Mouse (Mus musculus): ENCODE results near the gene Car1. TPM values are rescaled to one million over a fixed set of nuclear protein-coding genes. Genes with fewer than 3 reads are reported as not detected.
"Not testable (repeated sequence)": the region's sequence is repeated elsewhere in the genome, so short reads cannot be mapped to it uniquely, and the experiment has no call there.

Gene Car1
- polyA plus RNA-seq, 1 experiment from 2014 or later: not detected

- H3K27me3 ChIP-seq (ENCODE audit: low read depth, poor library complexity, severe bottlenecking); H3K27ac ChIP-seq (replicated peaks); H3K4me1 ChIP-seq; DNase-seq (ENCODE audit: low spot score); H3K4me3 ChIP-seq; H3K36me3 ChIP-seq; H3K9me3 ChIP-seq (replicated peaks): not testable (repeated sequence)
- WGBS: 83% methylated on average over 1 of the region's 1 CpGs
Measured at GRCm38 (mm10) chr3:14774539-14774938, 33.6 kb downstream of the Car1 start.

DNA sequence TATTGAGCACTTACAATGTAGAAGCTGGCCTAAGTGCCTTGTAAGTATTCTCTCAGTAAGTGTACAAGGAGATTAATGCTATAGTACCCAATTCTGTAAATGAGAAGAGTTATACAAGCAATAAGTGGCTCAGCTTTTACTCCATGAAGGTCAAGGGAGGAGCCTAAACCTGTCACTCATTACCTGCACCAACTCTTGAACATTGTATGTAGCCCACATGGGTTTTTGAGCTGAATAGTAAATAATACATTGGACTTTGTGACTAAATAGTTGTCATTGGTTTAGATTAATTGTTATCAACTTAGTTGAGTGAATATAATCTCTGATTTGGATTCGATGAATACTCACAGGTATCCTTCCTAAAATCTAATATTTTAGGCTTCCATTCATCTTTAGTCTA lies 35.7 kb downstream of the Car1 start:
- H3K36me3 ChIP-seq; H3K9me3 ChIP-seq (replicated peaks); DNase-seq (ENCODE audit: low spot score); H3K27ac ChIP-seq (replicated peaks); H3K4me3 ChIP-seq; H3K4me1 ChIP-seq; H3K27me3 ChIP-seq (ENCODE audit: low read depth, poor library complexity, severe bottlenecking): not testable (repeated sequence)
- WGBS: 93% methylated on average over 1 of the region's 1 CpGs

DNA sequence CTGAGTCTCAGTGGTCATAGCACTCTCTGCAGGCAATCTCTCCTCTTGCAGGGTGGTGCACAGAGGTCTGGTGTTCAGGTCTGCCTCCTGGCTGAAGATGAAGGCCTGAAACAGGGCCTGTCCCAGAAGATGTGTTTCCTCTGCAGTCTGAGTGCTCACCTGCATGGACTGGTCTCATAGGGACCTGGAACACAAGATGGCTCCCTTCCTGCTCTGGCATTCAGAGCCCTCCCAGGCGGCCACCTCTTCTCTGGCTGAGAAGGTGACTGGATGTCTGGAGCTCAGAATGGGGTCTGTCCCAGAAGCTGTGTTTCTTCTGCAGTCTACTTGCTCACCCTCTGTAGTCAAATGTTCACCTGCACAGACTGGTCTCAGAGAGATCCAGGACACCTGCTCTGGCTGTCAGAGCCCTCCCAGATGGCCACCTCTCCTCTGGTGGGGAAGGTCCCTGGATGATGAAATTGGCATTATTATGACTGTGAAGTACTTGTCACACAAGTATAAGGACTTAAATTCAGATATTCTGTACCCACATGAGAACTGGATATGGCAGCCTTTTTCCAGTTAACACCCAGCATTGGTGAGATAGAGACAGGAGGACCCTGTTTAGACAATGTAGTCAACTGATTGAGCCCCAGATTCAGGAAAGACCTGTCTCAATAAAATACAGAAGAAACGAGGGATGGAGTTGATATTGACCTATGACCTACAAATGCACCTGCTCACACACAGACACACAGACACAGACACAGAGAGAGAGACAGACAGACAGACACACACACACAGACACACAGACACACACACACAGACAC lies 43.2 kb downstream of the Car1 start:
- H3K4me1 ChIP-seq: no peaks in the 10 kb centered on the region
- no peak overlapping the region for H3K27ac ChIP-seq (replicated peaks)
- H3K9me3 ChIP-seq (replicated peaks): no peaks in the 10 kb centered on the region
- H3K27me3 ChIP-seq (ENCODE audit: low read depth, poor library complexity, severe bottlenecking): no peaks in the 10 kb centered on the region
- WGBS: 73% methylated on average over 2 of the region's 2 CpGs
- H3K4me3 ChIP-seq: no peak overlapping the region
- DNase-seq (ENCODE audit: low spot score): no peak
- no peaks in the 10 kb centered on the region for H3K36me3 ChIP-seq

GRCm38 (mm10) chr3:14755716-14756115 lies 52.5 kb downstream of the Car1 start:
- Histone ChIP-seq H3K4me1 (no peaks in the 10 kb centered on the region), H3K4me3 (no peak overlapping the region), H3K9me3 (replicated peaks) (no peaks in the 10 kb centered on the region), H3K27me3 (ENCODE audit: low read depth, poor library complexity, severe bottlenecking) (no peaks in the 10 kb centered on the region), H3K27ac (replicated peaks) (no peak overlapping the region), H3K36me3 (no peaks in the 10 kb centered on the region)
- WGBS: 91% methylated on average over 1 of the region's 1 CpGs
- no peak for DNase-seq (ENCODE audit: low spot score)

GRCm38 (mm10) chr3:14746041-14746440 lies 62.1 kb downstream of the Car1 start:
- Histone ChIP-seq H3K9me3 (replicated peaks) (no peaks in the 10 kb centered on the region), H3K36me3 (no peaks in the 10 kb centered on the region), H3K4me1 (no peaks in the 10 kb centered on the region), H3K27ac (replicated peaks) (no peak overlapping the region), H3K4me3 (no peak overlapping the region), H3K27me3 (ENCODE audit: low read depth, poor library complexity, severe bottlenecking) (no peaks in the 10 kb centered on the region)
- DNase-seq (ENCODE audit: low spot score): no peak
- 93% methylated on average over 3 of the region's 3 CpGs for WGBS

- no peaks in the 10 kb centered on the region for H3K27me3 ChIP-seq (ENCODE audit: low read depth, poor library complexity, severe bottlenecking)
- no peak overlapping the region for H3K27ac ChIP-seq (replicated peaks)
- H3K4me3 ChIP-seq: no peak overlapping the region
- no peaks in the 10 kb centered on the region for H3K9me3 ChIP-seq (replicated peaks)
- no peak for DNase-seq (ENCODE audit: low spot score)
- no peaks in the 10 kb centered on the region for H3K36me3 ChIP-seq
- H3K4me1 ChIP-seq: no peaks in the 10 kb centered on the region
- WGBS: 88% methylated on average over 2 of the region's 2 CpGs
Measured at GRCm38 (mm10) chr3:14738261-14738660, 69.9 kb downstream of the Car1 start.

DNA sequence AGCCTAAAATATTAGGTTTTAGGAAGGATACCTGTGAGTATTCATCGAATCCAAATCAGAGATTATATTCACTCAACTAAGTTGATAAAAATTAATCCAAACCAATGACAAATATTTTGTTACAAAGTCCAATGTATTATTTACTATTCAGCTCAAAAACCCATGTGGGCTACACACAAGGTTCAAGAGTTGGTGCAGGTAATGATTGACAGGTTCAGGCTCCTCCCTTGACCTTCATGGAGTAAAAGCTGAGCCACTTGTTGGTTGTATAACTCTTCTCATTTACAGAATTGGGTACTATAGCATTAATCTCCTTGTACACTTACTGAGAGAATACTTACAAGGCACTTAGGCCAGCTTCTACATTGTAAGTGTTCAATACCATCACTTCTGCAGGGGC lies 80.7 kb downstream of the Car1 start:
- not testable (repeated sequence) for H3K27ac ChIP-seq (replicated peaks); H3K36me3 ChIP-seq; H3K9me3 ChIP-seq (replicated peaks); H3K4me3 ChIP-seq; DNase-seq (ENCODE audit: low spot score); H3K4me1 ChIP-seq; H3K27me3 ChIP-seq (ENCODE audit: low read depth, poor library complexity, severe bottlenecking)
- WGBS: 90% methylated on average over 1 of the region's 1 CpGs

- H3K9me3 ChIP-seq (replicated peaks); H3K27me3 ChIP-seq (ENCODE audit: low read depth, poor library complexity, severe bottlenecking); H3K36me3 ChIP-seq; H3K4me1 ChIP-seq; H3K4me3 ChIP-seq; DNase-seq (ENCODE audit: low spot score); H3K27ac ChIP-seq (replicated peaks): not testable (repeated sequence)
Measured at GRCm38 (mm10) chr3:14725462-14725861, 82.7 kb downstream of the Car1 start.

Other genes starting within 250 kb of the Car1 start
- gene 1810022K09Rik, start 197.1 kb downstream of the Car1 start, polyA plus RNA-seq (2016; fragmentation: Nextera tagmentation; extraction: Ambion mirVana): 442 and 494 TPM in 2 replicates
- gene Car13, start 166.6 kb downstream of the Car1 start, polyA plus RNA-seq (2016; fragmentation: Nextera tagmentation; extraction: Ambion mirVana): 3.8 and 4.9 TPM in 2 replicates
- 5.5 and 6.1 TPM in 2 replicates for gene Car3, start 55.1 kb upstream of the Car1 start, polyA plus RNA-seq (2016; fragmentation: Nextera tagmentation; extraction: Ambion mirVana)
- 86.4 and 89.7 TPM in 2 replicates for gene Car2, start 77.9 kb upstream of the Car1 start, polyA plus RNA-seq (2016; fragmentation: Nextera tagmentation; extraction: Ambion mirVana)

Measured in midbrain, embryonic 10.5 days (tissue).